Mouse (Mus musculus) MEL (cell line): ENCODE data around the gene Ankrd45. TPM values are rescaled to one million over a fixed set of nuclear protein-coding genes. Genes with fewer than 3 reads are reported as not detected.

Source experiments
- DNase-seq: peaks from one replicate; pipeline ENCODE4 v3.0.0; 2011; ENCODE audit warnings: low read depth, low spot score
- H3K27ac ChIP-seq: 2 replicates; pipeline ENCODE4 v1.5.1; 2012; ENCODE audit warnings: low read depth, mild to moderate bottlenecking, control low read depth, low read length, moderate library complexity; ENCODE audit not compliant: control insufficient read depth
- H3K27me3 ChIP-seq, 2 experiments: fragments of 150-350 bp in 1 of 2; sonication (generic) in 1 of 2; 2 replicates each; pipeline ENCODE4 v1.6.1; 2012; ENCODE audit warnings: low read length in 2 of 2, mild to moderate bottlenecking in 2 of 2, improper control_type of control experiment in 1 of 2, moderate library complexity in 1 of 2; ENCODE audit not compliant: insufficient read depth in 2 of 2, control insufficient read depth in 1 of 2
- H3K36me3 ChIP-seq, 2 experiments: 2 replicates each; pipeline ENCODE4 v1.6.1; 2012 to 2014; ENCODE audit warnings: low read length in 2 of 2, improper control_type of control experiment in 1 of 2, inconsistent platforms in 1 of 2, mild to moderate bottlenecking in 1 of 2; ENCODE audit not compliant: insufficient read depth in 2 of 2, control insufficient read depth in 1 of 2
- H3K4me1 ChIP-seq, 2 experiments: fragments of 150-350 bp in 1 of 2; sonication (generic) in 1 of 2; 2 replicates each; pipeline ENCODE4 v1.6.1; 2012; ENCODE audit warnings: low read length in 2 of 2, improper control_type of control experiment in 1 of 2, mild to moderate bottlenecking in 1 of 2; ENCODE audit not compliant: insufficient read depth in 2 of 2, control insufficient read depth in 1 of 2
- H3K4me3 ChIP-seq, 2 experiments: fragments of 150-350 bp in 1 of 2; sonication (generic) in 1 of 2; 2 replicates each; pipeline ENCODE4 v1.5.1; 2012; ENCODE audit warnings: low read depth in 2 of 2, low read length in 2 of 2, mild to moderate bottlenecking in 2 of 2, moderate library complexity in 2 of 2, control low read depth in 1 of 2, improper control_type of control experiment in 1 of 2; ENCODE audit not compliant: control insufficient read depth in 1 of 2, insufficient read depth in 1 of 2
- H3K79me2 ChIP-seq: 2 replicates; pipeline ENCODE4 v1.6.1; 2012; ENCODE audit warnings: mild to moderate bottlenecking, low read length, moderate library complexity; ENCODE audit not compliant: control insufficient read depth, poor library complexity, insufficient read depth
- H3K9ac ChIP-seq: 2 replicates; pipeline ENCODE4 v1.6.1; 2012; ENCODE audit warnings: low read depth, mild to moderate bottlenecking, control low read depth, low read length, moderate library complexity; ENCODE audit not compliant: control insufficient read depth, poor library complexity, severe bottlenecking
- H3K9me3 ChIP-seq: fragments of 150-350 bp; sonication (generic); replicated peaks from 2 replicates; pipeline ENCODE4 v1.6.1; 2012; ENCODE audit warnings: mild to moderate bottlenecking, low read length, improper control_type of control experiment, moderate library complexity; ENCODE audit not compliant: insufficient read depth
- EP300 ChIP-seq, 2 experiments: IDR thresholded peaks; 2 replicates each; pipeline ENCODE4 v1.6.1; 2011; ENCODE audit warnings: improper control_type of control experiment in 2 of 2, low read length in 2 of 2, low read depth in 1 of 2, mild to moderate bottlenecking in 1 of 2
- ETS1 ChIP-seq: IDR thresholded peaks from 2 replicates; pipeline ENCODE4 v1.6.1; 2012; ENCODE audit warnings: low read depth, mild to moderate bottlenecking, inconsistent platforms, low read length, improper control_type of control experiment, moderate library complexity
- GATA1 ChIP-seq: IDR thresholded peaks from 2 replicates; pipeline ENCODE4 v1.6.1; 2011; ENCODE audit warnings: low read depth, low read length, improper control_type of control experiment
- HCFC1 ChIP-seq: IDR thresholded peaks from 2 replicates; pipeline ENCODE4 v1.6.1; 2012; ENCODE audit warnings: low read depth, mild to moderate bottlenecking, inconsistent platforms, low read length, improper control_type of control experiment, moderate library complexity
- JUND ChIP-seq: IDR thresholded peaks from 2 replicates; pipeline ENCODE4 v1.6.1; 2011; ENCODE audit warnings: low read depth, mild to moderate bottlenecking, improper control_type of control experiment, low read length
- MAFK ChIP-seq: IDR thresholded peaks from 2 replicates; pipeline ENCODE4 v1.6.1; 2011; ENCODE audit warnings: low read depth, mild to moderate bottlenecking, low read length, improper control_type of control experiment, borderline replicate concordance
- MAZ ChIP-seq: IDR thresholded peaks from 2 replicates; pipeline ENCODE4 v1.6.1; 2012; ENCODE audit warnings: low read depth, mild to moderate bottlenecking, inconsistent platforms, low read length, improper control_type of control experiment
- MEF2A ChIP-seq: IDR thresholded peaks from 2 replicates; pipeline ENCODE4 v1.6.1; 2014; ENCODE audit warnings: low read depth, mild to moderate bottlenecking, inconsistent platforms, low read length, improper control_type of control experiment; ENCODE audit not compliant: poor library complexity, insufficient replicate concordance, severe bottlenecking; ENCODE audit errors: extremely low read depth
- MXI1 ChIP-seq: IDR thresholded peaks from 2 replicates; pipeline ENCODE4 v1.6.1; 2011; ENCODE audit warnings: mild to moderate bottlenecking, low read depth, low read length, improper control_type of control experiment
- MYB ChIP-seq: IDR thresholded peaks from 2 replicates; pipeline ENCODE4 v1.6.1; 2011; ENCODE audit warnings: mild to moderate bottlenecking, low read depth, low read length, improper control_type of control experiment
- NRF1 ChIP-seq: IDR thresholded peaks from 2 replicates; pipeline ENCODE4 v1.6.1; 2014; ENCODE audit warnings: low read depth, mild to moderate bottlenecking, inconsistent platforms, low read length, improper control_type of control experiment, moderate library complexity; ENCODE audit not compliant: poor library complexity, insufficient read depth, severe bottlenecking
- POLR2A ChIP-seq, 2 experiments: IDR thresholded peaks; 2 replicates each; pipeline ENCODE4 v1.6.1; 2011 to 2012; ENCODE audit warnings: low read length in 2 of 2, mild to moderate bottlenecking in 2 of 2, control low read depth in 1 of 2, improper control_type of control experiment in 1 of 2, low read depth in 1 of 2, moderate library complexity in 1 of 2; ENCODE audit not compliant: control insufficient read depth in 1 of 2, insufficient read depth in 1 of 2, poor library complexity in 1 of 2
- POLR2AphosphoS2 ChIP-seq: IDR thresholded peaks from 2 replicates; pipeline ENCODE4 v1.6.1; 2011; ENCODE audit warnings: low read length, improper control_type of control experiment
- POLR2AphosphoS5 ChIP-seq: IDR thresholded peaks from 2 replicates; pipeline ENCODE4 v1.6.1; 2012; ENCODE audit warnings: low read depth, borderline replicate concordance, mild to moderate bottlenecking, inconsistent platforms, low read length, moderate library complexity, mixed read lengths
- RAD21 ChIP-seq: IDR thresholded peaks from 2 replicates; pipeline ENCODE4 v1.6.1; 2011; ENCODE audit warnings: mild to moderate bottlenecking, low read depth, low read length, improper control_type of control experiment
- RCOR1 ChIP-seq: IDR thresholded peaks from 2 replicates; pipeline ENCODE4 v1.6.1; 2012; ENCODE audit warnings: low read depth, mild to moderate bottlenecking, inconsistent platforms, low read length, improper control_type of control experiment
- TAL1 ChIP-seq: IDR thresholded peaks from 2 replicates; pipeline ENCODE4 v1.6.1; 2012; ENCODE audit warnings: mild to moderate bottlenecking, inconsistent platforms, low read length, moderate library complexity, mixed read lengths
- TBP ChIP-seq: IDR thresholded peaks from 2 replicates; pipeline ENCODE4 v1.8.0; 2011; ENCODE audit warnings: low read depth, low read length, improper control_type of control experiment
- TCF12 ChIP-seq: IDR thresholded peaks from 2 replicates; pipeline ENCODE4 v1.6.1; 2014; ENCODE audit warnings: low read depth, mild to moderate bottlenecking, inconsistent platforms, low read length, improper control_type of control experiment, moderate library complexity
- UBTF ChIP-seq: IDR thresholded peaks from 2 replicates; pipeline ENCODE4 v1.6.1; 2012; ENCODE audit warnings: low read depth, mild to moderate bottlenecking, inconsistent platforms, low read length, improper control_type of control experiment, moderate library complexity, borderline replicate concordance; ENCODE audit not compliant: insufficient read depth
- USF1 ChIP-seq: IDR thresholded peaks from 2 replicates; pipeline ENCODE4 v1.6.1; 2014; ENCODE audit warnings: low read depth, mild to moderate bottlenecking, inconsistent platforms, low read length, improper control_type of control experiment, moderate library complexity
- USF2 ChIP-seq, 2 experiments: IDR thresholded peaks; 2 replicates each; pipeline ENCODE4 v1.6.1; 2011 to 2012; ENCODE audit warnings: improper control_type of control experiment in 2 of 2, low read length in 2 of 2, borderline replicate concordance in 1 of 2, inconsistent platforms in 1 of 2, low read depth in 1 of 2, mild to moderate bottlenecking in 1 of 2; ENCODE audit not compliant: insufficient read depth in 1 of 2
- ZKSCAN1 ChIP-seq: IDR thresholded peaks from 2 replicates; pipeline ENCODE4 v1.6.1; 2012; ENCODE audit warnings: low read depth, mild to moderate bottlenecking, inconsistent platforms, low read length, improper control_type of control experiment, moderate library complexity
- ZNF384 ChIP-seq: IDR thresholded peaks from 2 replicates; pipeline ENCODE4 v1.6.1; 2012; ENCODE audit warnings: low read depth, mild to moderate bottlenecking, inconsistent platforms, low read length, improper control_type of control experiment
- polyA plus RNA-seq, 2 experiments: library from polyadenylated mRNA; stranded (reverse) in 1 of 2; unstranded in 1 of 2; fragments of >175 nt in 1 of 2; fragments of >200 nt in 1 of 2; gene quantifications; 2 replicates each; pipeline versions ENCODE4 v1.2.1 to v1.2.4; 2012; ENCODE audit warnings: low replicate concordance in 2 of 2, low read depth in 1 of 2; ENCODE audit not compliant: insufficient read length in 2 of 2, insufficient read depth in 1 of 2, missing spikeins in 1 of 2
- total RNA-seq: library from RNA; depleted of rRNA; stranded (reverse); fragments of 300-350 nt; gene quantifications from 2 replicates; pipeline ENCODE4 v1.2.3, GENCODE M21; 2012

Ankrd45 gene
- total and polyA plus RNA-seq, 3 experiments: not detected

DNA sequence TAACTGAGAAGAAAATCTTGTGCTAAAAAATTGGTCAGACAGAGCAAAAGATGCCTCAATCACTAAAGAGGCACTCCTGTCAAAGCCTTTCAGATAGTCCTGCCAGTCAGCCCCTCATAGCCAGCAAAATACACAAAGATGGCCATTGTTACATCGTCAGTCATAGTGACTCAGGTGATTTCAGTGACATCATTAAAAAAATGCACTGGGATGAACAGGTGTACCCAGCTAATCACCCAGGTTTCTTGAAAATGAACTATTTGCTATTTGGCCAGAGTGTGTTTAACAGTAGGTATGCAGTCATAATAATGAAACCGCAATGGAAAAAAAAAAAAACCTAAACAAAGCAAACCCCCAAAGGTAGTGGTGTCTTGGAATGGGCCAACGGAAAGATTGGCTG lies 16.7 kb downstream of the Ankrd45 start, which contains the start of gene Tex50:
Tex50 (minus strand) TSS at position 101 of the 400 bp plus-strand sequence.
- TF ChIP-seq RCOR1 (no peak), MYB (no peak), MXI1 (no peak), GATA1 (no peak), TCF12 (no peak), MAZ (no peak), ZNF384 (no peak), ETS1 (no peak), POLR2AphosphoS5 (no peak), TBP (no peak)
- Histone ChIP-seq H3K79me2 (no peaks in the 10 kb centered on the region), H3K27ac (no peak within 1 kb of the TSS), H3K4me1 (peaks cover 0 to 4% of the 10 kb centered on the region in 2 experiments; a peak in 3 of 4 replicates), H3K9me3 (no peaks in the 10 kb centered on the region), H3K9ac (no peak within 1 kb of the TSS), H3K4me3 (no peak within 1 kb of the TSS), H3K27me3 (peaks cover 0 to 2% of the 10 kb centered on the region in 2 experiments; a peak in 1 of 4 replicates), H3K36me3 (peaks cover 0 to 2% of the 10 kb centered on the region in 2 experiments; a peak in 2 of 4 replicates)
- DNase-seq: no peak

DNA sequence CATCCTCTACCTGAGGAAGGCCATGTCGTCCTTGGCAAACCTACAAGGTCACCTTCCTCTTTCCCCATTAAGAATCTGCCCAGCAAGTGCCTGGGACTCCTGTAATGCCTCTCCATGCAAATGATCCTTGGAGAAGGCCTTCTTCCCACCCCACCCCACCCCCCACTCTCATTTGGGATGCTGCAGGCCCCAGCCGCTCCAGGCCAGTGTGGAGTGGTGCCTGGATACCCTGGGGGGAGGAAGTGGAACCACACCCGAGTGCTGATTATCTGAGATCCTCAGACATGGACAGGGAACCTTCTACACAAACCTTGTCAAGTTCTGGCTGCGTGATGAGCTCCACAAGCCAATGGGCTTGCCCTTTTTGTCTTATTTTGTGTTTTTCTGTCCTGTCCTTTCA lies 17.8 kb downstream of the Ankrd45 start:
- H3K9me3 ChIP-seq: no peaks in the 10 kb centered on the region
- H3K27me3 ChIP-seq: peaks cover 0 to 2% of the 10 kb centered on the region in 2 experiments; a peak in 1 of 4 replicates
- peaks cover 0 to 2% of the 10 kb centered on the region in 2 experiments; a peak in 2 of 4 replicates for H3K36me3 ChIP-seq
- H3K4me3 ChIP-seq: no peak overlapping the region
- H3K9ac ChIP-seq: no peak overlapping the region
- H3K79me2 ChIP-seq: no peaks in the 10 kb centered on the region
- peak; percentile 24 for DNase-seq
- H3K4me1 ChIP-seq: peaks cover 0 to 4% of the 10 kb centered on the region in 2 experiments; a peak in 3 of 4 replicates
- no peak for TF ChIP-seq ZKSCAN1
- TF ChIP-seq EP300 (IDR thresholded peaks at IDR 0.05; ENCODE audit: low read depth in 1 of 2, low read length in 2 of 2): no peak
- no peak for TF ChIP-seq MEF2A
- no peak for TF ChIP-seq POLR2A (IDR thresholded peaks at IDR 0.05; ENCODE audit: control insufficient read depth in 1 of 2, insufficient read depth in 1 of 2, low read depth in 1 of 2, low read length in 2 of 2, poor library complexity in 1 of 2)
- H3K27ac ChIP-seq: no peak overlapping the region

DNA sequence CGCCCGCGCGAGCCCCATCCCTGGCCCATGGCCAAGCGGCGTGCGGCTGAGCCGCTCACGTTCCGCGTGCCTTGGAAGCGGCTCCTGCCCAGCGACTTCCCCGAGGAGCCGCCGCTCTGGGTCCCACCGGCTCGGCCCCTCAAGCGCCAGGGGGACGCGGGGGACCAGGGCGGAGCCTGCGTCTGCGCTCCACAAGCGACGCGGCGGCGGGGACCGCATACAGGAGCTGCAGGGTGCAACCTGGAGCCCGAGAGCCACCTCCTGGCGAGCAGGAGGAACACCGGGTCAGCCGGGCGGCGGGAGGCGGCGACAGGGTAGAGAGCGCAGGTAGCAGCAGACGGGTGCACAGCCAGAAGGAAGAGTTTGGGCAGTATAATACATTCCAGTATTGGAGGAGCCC lies 28.2 kb downstream of the Ankrd45 start:
- H3K27ac ChIP-seq: no peak overlapping the region
- H3K9ac ChIP-seq: peak overlapping the region; percentile 67
- TF ChIP-seq UBTF (no peak), HCFC1 (no peak), RCOR1 (no peak), POLR2AphosphoS5 (no peak), ETS1 (no peak), MAFK (no peak), TBP (no peak), MAZ (no peak), USF1 (no peak), NRF1 (peak; percentile 58), JUND (no peak), RAD21 (peak; percentile 82), USF2 (IDR thresholded peaks at IDR 0.05; ENCODE audit: borderline replicate concordance in 1 of 2, insufficient read depth in 1 of 2, low read depth in 1 of 2, low read length in 2 of 2) (no peak), POLR2AphosphoS2 (no peak), TAL1 (no peak), MXI1 (0 out of 2 replicates have a peak, but pooled peaks have one; percentile 32)

More for the DNA sequence above, 28.2 kb downstream of the Ankrd45 start:
- H3K4me1 ChIP-seq: 0 out of 4 replicates have a peak, but pooled peaks cover 0 to 4% of the 10 kb centered on the region in 2 experiments
- peak overlapping the region; percentile 64 to 72 for H3K4me3 ChIP-seq
- H3K27me3 ChIP-seq: peaks cover 8 to 14% of the 10 kb centered on the region in 2 experiments; a peak in 3 of 4 replicates
- no peaks in the 10 kb centered on the region for H3K9me3 ChIP-seq
- no peaks in the 10 kb centered on the region for H3K79me2 ChIP-seq
- peak; percentile 84 for DNase-seq
- H3K36me3 ChIP-seq: no peaks in the 10 kb centered on the region
